Mouse (Mus musculus): ENCODE data around the gene Lpp. TPM values are rescaled to one million over a fixed set of nuclear protein-coding genes. Genes with fewer than 3 reads are reported as not detected.

Gene Lpp
- total and polyA plus RNA-seq, 3 experiments: 7.7 to 25.1 (median 23.6) TPM

DNA sequence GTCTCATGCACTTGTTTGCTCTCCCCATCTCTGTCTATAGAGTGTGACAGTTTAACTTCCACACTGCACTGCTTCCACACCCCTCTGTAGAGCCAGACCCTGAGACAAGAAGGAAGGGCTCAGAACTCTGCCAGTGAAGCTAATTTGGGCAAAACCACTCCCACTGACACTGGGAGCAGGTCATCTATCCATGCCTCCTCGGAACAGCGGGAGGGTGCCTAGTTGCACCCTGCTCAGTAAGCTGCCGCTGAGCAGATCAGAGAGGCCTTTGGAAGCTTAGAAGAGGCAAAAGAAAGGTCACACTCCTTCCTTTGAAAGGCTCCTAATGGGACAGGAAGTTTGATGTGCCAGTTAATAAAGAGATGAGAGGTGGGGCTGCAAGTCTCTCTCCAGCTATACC lies 39.5 kb upstream of the Lpp start:
- Histone ChIP-seq H3K27me3 (ENCODE audit: control insufficient read depth, insufficient read depth, low read length) (no peaks in the 10 kb centered on the region), H3K4me1 (ENCODE audit: control insufficient read depth, insufficient read depth, low read length) (peaks cover under 1% of the 10 kb centered on the region; the same call in 1 of the 2 replicates), H3K9ac (ENCODE audit: low read depth, low read length) (no peak overlapping the region), H3K27ac (no peak overlapping the region), H3K4me3 (no peak overlapping the region), H3K79me2 (replicated peaks; ENCODE audit: control insufficient read depth, insufficient read depth, low read length) (no peaks in the 10 kb centered on the region), H3K36me3 (ENCODE audit: control insufficient read depth, insufficient read depth, low read length) (0 out of 2 replicates have a peak, but pooled peaks cover under 1% of the 10 kb centered on the region)
- 30% methylated on average over 3 of the region's 3 CpGs for WGBS
- no peak for DNase-seq
- intact Hi-C loops (cut with DNase I): no loop called here
- TF ChIP-seq POLR2A (IDR thresholded peaks at IDR 0.05; ENCODE audit: insufficient read depth, low read depth, low read length) (no peak), EP300 (IDR thresholded peaks at IDR 0.05; ENCODE audit: insufficient read depth, low read depth, low read length) (no peak), CTCF (IDR thresholded peaks at IDR 0.05) (no peak)

GRCm38 (mm10) chr16:24361667-24362066 lies 31.6 kb upstream of the Lpp start:
- Histone ChIP-seq H3K4me1 (ENCODE audit: control insufficient read depth, insufficient read depth, low read length) (no peaks in the 10 kb centered on the region; the same call in 1 of the 2 replicates), H3K79me2 (replicated peaks; ENCODE audit: control insufficient read depth, insufficient read depth, low read length) (no peaks in the 10 kb centered on the region), H3K36me3 (ENCODE audit: control insufficient read depth, insufficient read depth, low read length) (no peaks in the 10 kb centered on the region), H3K27ac (no peak overlapping the region), H3K27me3 (ENCODE audit: control insufficient read depth, insufficient read depth, low read length) (no peaks in the 10 kb centered on the region), H3K9ac (ENCODE audit: low read depth, low read length) (no peak overlapping the region), H3K4me3 (no peak overlapping the region)
- intact Hi-C loops (cut with DNase I): no loop called here
- DNase-seq: no peak
- 87% methylated on average over 1 of the region's 1 CpGs for WGBS
- TF ChIP-seq POLR2A (IDR thresholded peaks at IDR 0.05; ENCODE audit: insufficient read depth, low read depth, low read length) (no peak), EP300 (IDR thresholded peaks at IDR 0.05; ENCODE audit: insufficient read depth, low read depth, low read length) (no peak), CTCF (IDR thresholded peaks at IDR 0.05) (no peak)

DNA sequence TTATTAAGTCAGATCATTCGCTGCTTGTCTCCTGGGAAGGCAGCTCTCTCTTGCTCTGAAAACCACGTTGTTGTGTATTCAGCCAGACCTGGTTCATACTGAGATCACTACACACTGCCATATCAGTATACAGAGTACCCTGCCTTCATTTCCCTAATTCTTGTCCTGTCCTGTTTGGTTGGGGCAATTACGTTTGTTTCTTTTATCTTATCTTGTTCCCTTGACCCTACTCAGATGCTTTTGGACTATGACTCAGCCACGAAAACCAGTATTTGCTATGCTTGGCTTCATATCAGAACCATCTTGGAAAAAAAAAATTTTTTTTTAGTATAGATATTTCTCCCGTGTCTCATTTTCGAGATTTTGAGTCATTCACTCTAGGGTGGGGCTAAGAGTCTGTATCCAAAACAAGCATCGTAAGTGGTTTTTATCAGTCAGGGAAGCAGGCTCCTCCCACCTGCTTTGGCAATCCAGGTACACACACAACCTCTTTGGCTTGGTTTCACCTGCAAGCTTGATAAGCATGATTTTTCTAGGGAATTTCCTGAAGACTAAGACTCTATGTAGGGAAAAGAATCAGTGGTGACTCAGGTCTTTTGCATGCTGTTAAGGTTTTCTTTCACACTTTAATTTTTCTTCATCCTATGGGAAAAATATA lies 29.1 kb upstream of the Lpp start:
- Histone ChIP-seq H3K9ac (ENCODE audit: low read depth, low read length) (no peak overlapping the region), H3K4me1 (ENCODE audit: control insufficient read depth, insufficient read depth, low read length) (peaks cover 2% of the 10 kb centered on the region; the same call in 1 of the 2 replicates), H3K27ac (no peak overlapping the region), H3K27me3 (ENCODE audit: control insufficient read depth, insufficient read depth, low read length) (no peaks in the 10 kb centered on the region), H3K36me3 (ENCODE audit: control insufficient read depth, insufficient read depth, low read length) (no peaks in the 10 kb centered on the region), H3K4me3 (no peak overlapping the region), H3K79me2 (replicated peaks; ENCODE audit: control insufficient read depth, insufficient read depth, low read length) (no peaks in the 10 kb centered on the region)
- intact Hi-C loops (cut with DNase I): no loop called here
- peak in 1 of 2 experiments; percentile 16 for DNase-seq
- TF ChIP-seq POLR2A (IDR thresholded peaks at IDR 0.05; ENCODE audit: insufficient read depth, low read depth, low read length) (no peak), EP300 (IDR thresholded peaks at IDR 0.05; ENCODE audit: insufficient read depth, low read depth, low read length) (no peak), CTCF (IDR thresholded peaks at IDR 0.05) (no peak)
- 47% methylated on average over 7 of the region's 7 CpGs for whole genome bisulfite sequencing

GRCm38 (mm10) chr16:24365900-24366299 lies 27.4 kb upstream of the Lpp start:
- Histone ChIP-seq H3K27ac (no peak overlapping the region), H3K36me3 (ENCODE audit: control insufficient read depth, insufficient read depth, low read length) (no peaks in the 10 kb centered on the region), H3K27me3 (ENCODE audit: control insufficient read depth, insufficient read depth, low read length) (no peaks in the 10 kb centered on the region), H3K4me1 (ENCODE audit: control insufficient read depth, insufficient read depth, low read length) (peaks cover 2% of the 10 kb centered on the region; the same call in 1 of the 2 replicates), H3K4me3 (no peak overlapping the region), H3K9ac (ENCODE audit: low read depth, low read length) (no peak overlapping the region), H3K79me2 (replicated peaks; ENCODE audit: control insufficient read depth, insufficient read depth, low read length) (no peaks in the 10 kb centered on the region)
- intact Hi-C loops (cut with DNase I): no loop called here
- TF ChIP-seq CTCF (IDR thresholded peaks at IDR 0.05) (0 out of 2 replicates have a peak, but pooled peaks have one; percentile 7), EP300 (IDR thresholded peaks at IDR 0.05; ENCODE audit: insufficient read depth, low read depth, low read length) (no peak), POLR2A (IDR thresholded peaks at IDR 0.05; ENCODE audit: insufficient read depth, low read depth, low read length) (no peak)
- 92% methylated on average over 4 of the region's 4 CpGs for WGBS
- no peak for DNase-seq

- intact Hi-C loops (cut with DNase I): no loop called here
- peaks cover 2% of the 10 kb centered on the region; the same call in 1 of the 2 replicates for H3K4me1 ChIP-seq (ENCODE audit: control insufficient read depth, insufficient read depth, low read length)
- TF ChIP-seq POLR2A (IDR thresholded peaks at IDR 0.05; ENCODE audit: insufficient read depth, low read depth, low read length) (no peak), CTCF (IDR thresholded peaks at IDR 0.05) (no peak), EP300 (IDR thresholded peaks at IDR 0.05; ENCODE audit: insufficient read depth, low read depth, low read length) (no peak)
- DNase-seq: peak in 1 of 2 experiments; percentile 29
- H3K9ac ChIP-seq (ENCODE audit: low read depth, low read length): no peak overlapping the region
- no peaks in the 10 kb centered on the region for H3K27me3 ChIP-seq (ENCODE audit: control insufficient read depth, insufficient read depth, low read length)
- H3K36me3 ChIP-seq (ENCODE audit: control insufficient read depth, insufficient read depth, low read length): no peaks in the 10 kb centered on the region
- H3K27ac ChIP-seq: no peak overlapping the region
- no peaks in the 10 kb centered on the region for H3K79me2 ChIP-seq (replicated peaks; ENCODE audit: control insufficient read depth, insufficient read depth, low read length)
- no peak overlapping the region for H3K4me3 ChIP-seq
- 29% methylated on average over 6 of the region's 6 CpGs for WGBS
Observed at GRCm38 (mm10) chr16:24367071-24367470, 26.2 kb upstream of the Lpp start.

DNA sequence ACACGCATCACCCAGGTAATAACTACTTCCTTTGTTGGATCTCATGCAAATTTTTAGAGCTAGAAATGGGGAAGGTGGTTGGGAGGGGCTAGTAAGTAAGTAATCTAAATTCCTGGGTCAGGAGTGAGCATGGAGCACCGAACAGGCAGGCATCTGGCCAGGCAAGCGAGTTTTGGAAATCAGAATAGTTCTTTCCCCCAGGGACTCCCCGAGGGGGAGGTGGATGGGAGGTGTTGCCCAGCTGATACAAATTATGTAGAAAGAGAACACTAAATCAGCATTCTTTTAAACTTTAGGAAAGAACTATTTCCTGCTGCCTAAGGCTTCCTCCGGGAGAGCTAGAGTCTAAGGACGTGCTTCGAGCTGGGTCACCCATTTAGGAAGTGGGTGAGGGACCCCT lies 25.8 kb upstream of the Lpp start:
- TF ChIP-seq EP300 (IDR thresholded peaks at IDR 0.05; ENCODE audit: insufficient read depth, low read depth, low read length) (no peak), CTCF (IDR thresholded peaks at IDR 0.05) (no peak), POLR2A (IDR thresholded peaks at IDR 0.05; ENCODE audit: insufficient read depth, low read depth, low read length) (no peak)
- WGBS: 21% methylated on average over 7 of the region's 7 CpGs
- DNase-seq: peak in 1 of 2 experiments; percentile 32
- Histone ChIP-seq H3K79me2 (replicated peaks; ENCODE audit: control insufficient read depth, insufficient read depth, low read length) (no peaks in the 10 kb centered on the region), H3K36me3 (ENCODE audit: control insufficient read depth, insufficient read depth, low read length) (no peaks in the 10 kb centered on the region), H3K4me1 (ENCODE audit: control insufficient read depth, insufficient read depth, low read length) (peaks cover 2% of the 10 kb centered on the region; the same call in 1 of the 2 replicates), H3K4me3 (no peak overlapping the region), H3K27me3 (ENCODE audit: control insufficient read depth, insufficient read depth, low read length) (no peaks in the 10 kb centered on the region), H3K27ac (no peak overlapping the region), H3K9ac (ENCODE audit: low read depth, low read length) (no peak overlapping the region)
- intact Hi-C loops (cut with DNase I): no loop called here
